Mouse (Mus musculus): ENCODE measurements around the gene Efcab8.

Efcab8 gene

GRCm38 (mm10) chr2:153779394-153779981, at the start of gene Efcab8:
Efcab8 (plus strand) TSS chr2:153779931.
- DNase-seq (ENCODE audit: low spot score in 2 of 2): no peak

GRCm38 (mm10) chr2:153734033-153734432, 45.7 kb upstream of the Efcab8 start:
- no peak for DNase-seq (ENCODE audit: low spot score in 2 of 2)

- DNase-seq (ENCODE audit: low spot score in 2 of 2): peak; percentile 100
Observed at GRCm38 (mm10) chr2:153740500-153741436, 39.0 kb upstream of the Efcab8 start, which contains the start of gene Mapre1. Mapre1 (plus strand) TSS chr2:153741274.

GRCm38 (mm10) chr2:153741437-153742065, 38.2 kb upstream of the Efcab8 start:
- DNase-seq (ENCODE audit: low spot score in 2 of 2): peak in 1 of 2 experiments; percentile 21

- no peak for DNase-seq (ENCODE audit: low spot score in 2 of 2)
Observed at GRCm38 (mm10) chr2:153747994-153748393, 31.7 kb upstream of the Efcab8 start.

- DNase-seq (ENCODE audit: low spot score in 2 of 2): no peak
Observed at GRCm38 (mm10) chr2:153750363-153750762, 29.4 kb upstream of the Efcab8 start.

GRCm38 (mm10) chr2:153762121-153762520, 17.6 kb upstream of the Efcab8 start:
- no peak for DNase-seq (ENCODE audit: low spot score in 2 of 2)

- DNase-seq (ENCODE audit: low spot score in 2 of 2): no peak
Observed at GRCm38 (mm10) chr2:153767484-153767883, 12.2 kb upstream of the Efcab8 start.

GRCm38 (mm10) chr2:153768881-153769280, 10.8 kb upstream of the Efcab8 start:
- DNase-seq (ENCODE audit: low spot score in 2 of 2): no peak

- no peak for DNase-seq (ENCODE audit: low spot score in 2 of 2)
Observed at GRCm38 (mm10) chr2:153772950-153773349, 6.8 kb upstream of the Efcab8 start.

GRCm38 (mm10) chr2:153775472-153775871, 4.3 kb upstream of the Efcab8 start:
- DNase-seq (ENCODE audit: low spot score in 2 of 2): no peak

GRCm38 (mm10) chr2:153778638-153779362, 931 bp upstream of the Efcab8 start:
- peak; percentile 24 to 37 for DNase-seq (ENCODE audit: low spot score in 2 of 2)

- no peak for DNase-seq (ENCODE audit: low spot score in 2 of 2)
Observed at GRCm38 (mm10) chr2:153781181-153781580, 1.4 kb downstream of the Efcab8 start.

GRCm38 (mm10) chr2:153784668-153785067, 4.9 kb downstream of the Efcab8 start:
- DNase-seq (ENCODE audit: low spot score in 2 of 2): no peak

- DNase-seq (ENCODE audit: low spot score in 2 of 2): no peak
Observed at GRCm38 (mm10) chr2:153793366-153793765, 13.6 kb downstream of the Efcab8 start.

- DNase-seq (ENCODE audit: low spot score in 2 of 2): no peak
Observed at GRCm38 (mm10) chr2:153795090-153795489, 15.4 kb downstream of the Efcab8 start.

- peak; percentile 31 to 61 for DNase-seq (ENCODE audit: low spot score in 2 of 2)
Observed at GRCm38 (mm10) chr2:153807464-153807863, 27.7 kb downstream of the Efcab8 start.

- no peak for DNase-seq (ENCODE audit: low spot score in 2 of 2)
Observed at GRCm38 (mm10) chr2:153808146-153808545, 28.4 kb downstream of the Efcab8 start.

- DNase-seq (ENCODE audit: low spot score in 2 of 2): no peak
Observed at GRCm38 (mm10) chr2:153808841-153809240, 29.1 kb downstream of the Efcab8 start.

- DNase-seq (ENCODE audit: low spot score in 2 of 2): no peak
Observed at GRCm38 (mm10) chr2:153809921-153810320, 30.2 kb downstream of the Efcab8 start.

- DNase-seq (ENCODE audit: low spot score in 2 of 2): no peak
Observed at GRCm38 (mm10) chr2:153822005-153822543, 42.3 kb downstream of the Efcab8 start.

All from right cerebral cortex, postnatal 36 days (tissue).